Mouse (Mus musculus): ENCODE results near the gene Dock9. TPM values are rescaled to one million over a fixed set of nuclear protein-coding genes. Genes with fewer than 3 reads are reported as not detected.
A peak's percentile ranks its signal among the peaks of the same experiment; 100 is the strongest.

The Dock9 gene
- polyA plus RNA-seq, 1 experiment from 2014 or later = 8.5 TPM

DNA sequence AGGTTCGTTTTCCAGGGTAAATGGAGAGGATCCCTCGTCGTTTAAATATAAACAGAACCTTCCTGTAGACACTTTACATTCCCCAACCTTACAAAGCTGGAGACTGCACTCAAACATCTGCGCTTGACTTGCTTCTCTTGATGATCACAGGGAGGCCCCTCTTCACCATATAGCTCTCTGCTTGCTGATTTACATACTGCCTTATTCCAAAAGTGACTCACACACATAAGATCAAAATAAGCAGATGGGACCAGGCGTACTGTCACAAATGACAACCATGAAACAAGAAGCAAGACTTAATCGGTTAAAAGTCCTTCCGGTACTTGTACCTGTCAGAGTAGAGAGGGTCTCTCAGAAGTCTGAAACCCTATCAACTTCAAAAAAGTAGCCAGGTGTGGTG, 63.4 kb downstream of the Dock9 start:
- Histone ChIP-seq H3K9ac (ENCODE audit: low read length) (no peak overlapping the region), H3K36me3 (ENCODE audit: control insufficient read depth, insufficient read depth, low read length) (no peaks in the 10 kb centered on the region), H3K4me1 (ENCODE audit: control insufficient read depth, insufficient read depth, low read length) (0 out of 2 replicates have a peak, but pooled peaks cover 2% of the 10 kb centered on the region), H3K27ac (ENCODE audit: low read depth, low read length) (no peak overlapping the region), H3K9me3 (replicated peaks; ENCODE audit: control insufficient read depth, low read length) (no peaks in the 10 kb centered on the region), H3K4me2 (ENCODE audit: low read length) (no peak overlapping the region), H3K27me3 (replicated peaks; ENCODE audit: control insufficient read depth, insufficient read depth, low read length) (no peaks in the 10 kb centered on the region), H3K4me3 (ENCODE audit: low read depth, low read length) (no peak overlapping the region)
- 91% methylated on average over 7 of the region's 7 CpGs for WGBS
- no peak for ATAC-seq
- DNase-seq (ENCODE audit: low spot score) = no peak

DNA sequence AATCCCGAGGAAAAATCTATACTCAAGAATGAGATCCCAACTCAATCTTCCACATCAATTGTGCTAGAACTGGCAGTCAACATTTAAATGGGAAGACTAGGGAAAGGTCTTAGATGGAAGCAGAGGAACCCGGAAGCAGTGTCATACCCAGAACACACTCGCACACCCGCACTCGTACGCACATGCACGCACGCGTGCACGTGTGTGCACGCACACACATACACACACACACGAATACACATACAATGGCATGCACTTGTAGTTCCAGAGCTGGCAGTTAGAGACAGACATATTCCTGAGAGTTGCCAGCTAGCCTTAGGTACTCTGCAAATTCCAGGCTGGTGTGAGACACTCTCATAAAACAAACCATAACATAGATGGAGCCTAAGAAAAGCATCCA, 63.9 kb downstream of the Dock9 start:
- H3K9me3 ChIP-seq (replicated peaks; ENCODE audit: control insufficient read depth, low read length) = no peaks in the 10 kb centered on the region
- no peak overlapping the region for H3K4me3 ChIP-seq (ENCODE audit: low read depth, low read length)
- no peak overlapping the region for H3K27ac ChIP-seq (ENCODE audit: low read depth, low read length)
- ATAC-seq = no peak
- DNase-seq (ENCODE audit: low spot score) = no peak
- no peaks in the 10 kb centered on the region for H3K27me3 ChIP-seq (replicated peaks; ENCODE audit: control insufficient read depth, insufficient read depth, low read length)
- H3K36me3 ChIP-seq (ENCODE audit: control insufficient read depth, insufficient read depth, low read length) = no peaks in the 10 kb centered on the region
- 97% methylated on average over 12 of the region's 12 CpGs for WGBS
- H3K9ac ChIP-seq (ENCODE audit: low read length) = no peak overlapping the region
- H3K4me2 ChIP-seq (ENCODE audit: low read length) = no peak overlapping the region
- H3K4me1 ChIP-seq (ENCODE audit: control insufficient read depth, insufficient read depth, low read length) = no peaks in the 10 kb centered on the region

DNA sequence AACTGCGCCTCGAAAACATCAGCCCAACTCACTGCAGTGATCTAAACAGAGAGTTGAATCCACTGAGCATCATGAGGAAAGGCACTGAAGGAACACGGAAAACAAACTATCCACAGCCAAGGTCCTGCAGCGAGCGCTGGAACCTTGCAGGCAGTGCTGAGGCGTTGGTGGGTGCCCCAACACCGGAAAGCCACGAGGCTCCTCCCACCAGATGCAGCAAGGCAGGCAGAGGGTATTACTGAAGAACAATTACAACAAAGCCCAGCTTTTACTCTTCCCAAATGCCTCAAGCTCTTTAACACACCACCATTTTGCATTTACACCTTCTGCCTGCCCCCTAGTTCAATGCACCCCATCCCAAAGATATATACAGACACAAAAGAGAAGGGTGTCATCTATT, 65.4 kb downstream of the Dock9 start:
- no peak overlapping the region for H3K9ac ChIP-seq (ENCODE audit: low read length)
- DNase-seq (ENCODE audit: low spot score) = no peak
- no peaks in the 10 kb centered on the region for H3K4me1 ChIP-seq (ENCODE audit: control insufficient read depth, insufficient read depth, low read length)
- H3K27ac ChIP-seq (ENCODE audit: low read depth, low read length) = no peak overlapping the region
- H3K4me3 ChIP-seq (ENCODE audit: low read depth, low read length) = no peak overlapping the region
- H3K27me3 ChIP-seq (replicated peaks; ENCODE audit: control insufficient read depth, insufficient read depth, low read length) = no peaks in the 10 kb centered on the region
- H3K36me3 ChIP-seq (ENCODE audit: control insufficient read depth, insufficient read depth, low read length) = no peaks in the 10 kb centered on the region
- 20% methylated on average over 8 of the region's 8 CpGs for WGBS
- no peak for ATAC-seq
- no peaks in the 10 kb centered on the region for H3K9me3 ChIP-seq (replicated peaks; ENCODE audit: control insufficient read depth, low read length)
- H3K4me2 ChIP-seq (ENCODE audit: low read length) = no peak overlapping the region

DNA sequence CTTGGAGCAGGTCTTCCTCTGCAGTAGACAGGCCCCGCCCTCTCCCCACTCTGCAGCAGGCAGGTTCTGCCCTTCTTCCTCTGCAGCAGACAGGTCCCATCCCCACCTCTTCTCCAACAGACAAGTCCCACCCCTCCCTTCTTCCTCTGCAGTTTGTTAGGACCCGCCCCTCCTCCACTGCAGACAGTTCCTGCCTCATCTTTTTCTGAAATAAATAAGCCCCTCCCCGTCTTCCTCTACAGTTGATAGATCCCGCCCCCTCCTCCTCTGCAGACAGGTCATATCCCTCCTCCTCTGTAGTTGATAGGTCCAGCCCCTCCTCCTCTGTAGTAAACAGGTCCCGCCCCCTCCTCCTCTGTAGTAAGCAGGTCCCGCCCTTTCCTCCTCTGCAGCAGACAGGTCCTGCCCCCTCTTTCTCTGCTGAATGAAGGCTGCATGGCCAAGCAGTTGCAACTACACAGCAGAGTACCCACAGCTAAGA, 65.9 kb downstream of the Dock9 start:
- H3K36me3 ChIP-seq (ENCODE audit: control insufficient read depth, insufficient read depth, low read length) = no peaks in the 10 kb centered on the region
- H3K27me3 ChIP-seq (replicated peaks; ENCODE audit: control insufficient read depth, insufficient read depth, low read length) = no peaks in the 10 kb centered on the region
- no peak for DNase-seq (ENCODE audit: low spot score)
- H3K4me1 ChIP-seq (ENCODE audit: control insufficient read depth, insufficient read depth, low read length) = no peaks in the 10 kb centered on the region
- 23% methylated on average over 6 of the region's 6 CpGs for WGBS
- H3K9me3 ChIP-seq (replicated peaks; ENCODE audit: control insufficient read depth, low read length) = no peaks in the 10 kb centered on the region
- H3K27ac ChIP-seq (ENCODE audit: low read depth, low read length) = no peak overlapping the region
- no peak overlapping the region for H3K4me3 ChIP-seq (ENCODE audit: low read depth, low read length)
- H3K9ac ChIP-seq (ENCODE audit: low read length) = no peak overlapping the region
- no peak overlapping the region for H3K4me2 ChIP-seq (ENCODE audit: low read length)
- peak; percentile 50; the same call in 1 of the 2 replicates for ATAC-seq

GRCm38 (mm10) chr14:121730966-121731365, 66.7 kb downstream of the Dock9 start:
- no peaks in the 10 kb centered on the region for H3K27me3 ChIP-seq (replicated peaks; ENCODE audit: control insufficient read depth, insufficient read depth, low read length)
- no peak overlapping the region for H3K27ac ChIP-seq (ENCODE audit: low read depth, low read length)
- H3K4me1 ChIP-seq (ENCODE audit: control insufficient read depth, insufficient read depth, low read length) = no peaks in the 10 kb centered on the region
- H3K36me3 ChIP-seq (ENCODE audit: control insufficient read depth, insufficient read depth, low read length) = no peaks in the 10 kb centered on the region
- DNase-seq (ENCODE audit: low spot score) (no peak), ATAC-seq (0 out of 2 replicates have a peak, but pooled peaks have one; percentile 32)
- H3K4me2 ChIP-seq (ENCODE audit: low read length) = no peak overlapping the region
- H3K9ac ChIP-seq (ENCODE audit: low read length) = no peak overlapping the region
- no peak overlapping the region for H3K4me3 ChIP-seq (ENCODE audit: low read depth, low read length)
- H3K9me3 ChIP-seq (replicated peaks; ENCODE audit: control insufficient read depth, low read length) = no peaks in the 10 kb centered on the region
- 76% methylated on average over 3 of the region's 3 CpGs for WGBS

GRCm38 (mm10) chr14:121727996-121728395, 69.6 kb downstream of the Dock9 start:
- Histone ChIP-seq H3K27me3 (replicated peaks; ENCODE audit: control insufficient read depth, insufficient read depth, low read length) (no peaks in the 10 kb centered on the region), H3K4me2 (ENCODE audit: low read length) (no peak overlapping the region), H3K27ac (ENCODE audit: low read depth, low read length) (no peak overlapping the region), H3K9ac (ENCODE audit: low read length) (no peak overlapping the region), H3K4me1 (ENCODE audit: control insufficient read depth, insufficient read depth, low read length) (no peaks in the 10 kb centered on the region), H3K4me3 (ENCODE audit: low read depth, low read length) (no peak overlapping the region), H3K9me3 (replicated peaks; ENCODE audit: control insufficient read depth, low read length) (no peaks in the 10 kb centered on the region), H3K36me3 (ENCODE audit: control insufficient read depth, insufficient read depth, low read length) (no peaks in the 10 kb centered on the region)
- DNase-seq (ENCODE audit: low spot score) (no peak), ATAC-seq (no peak)
- 86% methylated on average over 8 of the region's 8 CpGs for WGBS

GRCm38 (mm10) chr14:121724501-121724900, 73.1 kb downstream of the Dock9 start:
- H3K27me3 ChIP-seq (replicated peaks; ENCODE audit: control insufficient read depth, insufficient read depth, low read length) = no peaks in the 10 kb centered on the region
- no peaks in the 10 kb centered on the region for H3K9me3 ChIP-seq (replicated peaks; ENCODE audit: control insufficient read depth, low read length)
- ATAC-seq (no peak), DNase-seq (ENCODE audit: low spot score) (no peak)
- H3K4me2 ChIP-seq (ENCODE audit: low read length) = no peak overlapping the region
- no peak overlapping the region for H3K9ac ChIP-seq (ENCODE audit: low read length)
- WGBS = 90% methylated on average over 8 of the region's 8 CpGs
- no peak overlapping the region for H3K27ac ChIP-seq (ENCODE audit: low read depth, low read length)
- no peaks in the 10 kb centered on the region for H3K36me3 ChIP-seq (ENCODE audit: control insufficient read depth, insufficient read depth, low read length)
- no peak overlapping the region for H3K4me3 ChIP-seq (ENCODE audit: low read depth, low read length)
- no peaks in the 10 kb centered on the region for H3K4me1 ChIP-seq (ENCODE audit: control insufficient read depth, insufficient read depth, low read length)

GRCm38 (mm10) chr14:121722774-121723173, 74.9 kb downstream of the Dock9 start:
- DNase-seq (ENCODE audit: low spot score) (peak; percentile 32), ATAC-seq (peak; percentile 40; the same call in 1 of the 2 replicates)
- Histone ChIP-seq H3K4me1 (ENCODE audit: control insufficient read depth, insufficient read depth, low read length) (no peaks in the 10 kb centered on the region), H3K36me3 (ENCODE audit: control insufficient read depth, insufficient read depth, low read length) (no peaks in the 10 kb centered on the region), H3K4me2 (ENCODE audit: low read length) (no peak overlapping the region), H3K9me3 (replicated peaks; ENCODE audit: control insufficient read depth, low read length) (no peaks in the 10 kb centered on the region), H3K9ac (ENCODE audit: low read length) (no peak overlapping the region), H3K27ac (ENCODE audit: low read depth, low read length) (no peak overlapping the region), H3K27me3 (replicated peaks; ENCODE audit: control insufficient read depth, insufficient read depth, low read length) (no peaks in the 10 kb centered on the region), H3K4me3 (ENCODE audit: low read depth, low read length) (no peak overlapping the region)
- WGBS = 16% methylated on average over 8 of the region's 8 CpGs

DNA sequence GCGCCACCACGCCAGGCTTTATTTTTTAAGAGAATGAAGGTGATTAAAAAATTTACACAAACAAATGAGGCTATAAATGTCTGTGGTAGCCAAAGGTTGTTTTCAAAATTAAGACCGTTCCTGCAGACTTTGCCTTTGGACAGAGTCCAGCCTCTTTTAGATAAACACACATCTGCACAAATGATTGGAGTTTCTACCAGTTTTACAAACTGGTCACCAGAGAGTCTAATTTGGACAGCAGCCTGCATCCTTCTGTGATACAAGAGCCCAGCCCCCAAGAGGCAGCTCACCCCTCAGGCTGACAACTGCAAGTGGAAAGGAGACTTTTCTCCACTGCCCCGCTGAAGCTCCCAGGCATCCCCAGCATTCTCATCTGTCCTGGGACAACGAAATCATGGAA, 76.2 kb downstream of the Dock9 start:
- H3K36me3 ChIP-seq (ENCODE audit: control insufficient read depth, insufficient read depth, low read length) = no peaks in the 10 kb centered on the region
- WGBS = 65% methylated on average over 5 of the region's 5 CpGs
- H3K4me2 ChIP-seq (ENCODE audit: low read length) = no peak overlapping the region
- H3K27me3 ChIP-seq (replicated peaks; ENCODE audit: control insufficient read depth, insufficient read depth, low read length) = no peaks in the 10 kb centered on the region
- no peak overlapping the region for H3K27ac ChIP-seq (ENCODE audit: low read depth, low read length)
- ATAC-seq (no peak), DNase-seq (ENCODE audit: low spot score) (no peak)
- no peak overlapping the region for H3K4me3 ChIP-seq (ENCODE audit: low read depth, low read length)
- H3K9ac ChIP-seq (ENCODE audit: low read length) = no peak overlapping the region
- H3K4me1 ChIP-seq (ENCODE audit: control insufficient read depth, insufficient read depth, low read length) = no peaks in the 10 kb centered on the region
- no peaks in the 10 kb centered on the region for H3K9me3 ChIP-seq (replicated peaks; ENCODE audit: control insufficient read depth, low read length)

All from forebrain, embryonic 14.5 days (tissue).